Mouse (Mus musculus) Patski (cell line): ENCODE results near the gene Dusp27. TPM values are rescaled to one million over a fixed set of nuclear protein-coding genes. Genes with fewer than 3 reads are reported as not detected.

Source experiments
- ATAC-seq: fragments of 100-300 bp; one replicate; pipeline ENCODE4 v1.8.0; 2021
- CTCF ChIA-PET: fragments of 350-600 bp; sonication (Branson Sonifier 250); formaldehyde crosslinking; loops from one replicate; lab custom pipeline; 2022; ENCODE audit warnings: inconsistent platforms; lab: Charles Lee
- POLR2A ChIA-PET: fragments of 350-600 bp; sonication (Branson Sonifier 250); formaldehyde crosslinking; loops from one replicate; lab custom pipeline; 2022; ENCODE audit warnings: antibody characterized with exemption, inconsistent platforms; lab: Charles Lee
- DNase-seq: peaks from one replicate; pipeline ENCODE4 v3.0.0-alpha.2; 2011; ENCODE audit warnings: low read depth, low spot score
- H3K27me3 ChIP-seq: fragments of 371-371 bp; one replicate; pipeline ENCODE4 v1.5.1; 2021
- CTCF ChIP-seq: fragments of 100-300 bp; IDR thresholded peaks from one replicate; pipeline ENCODE4 v1.5.1; 2021
- in situ Hi-C: fragments of 300-500 bp; cut with MboI; formaldehyde crosslinking; loops from 3 replicates; pipeline ENCODE4 v1.11.1; 2018; ENCODE audit warnings: low pct_unique_long_range_greater_than_20kb, mixed read lengths
- polyA plus RNA-seq: library from polyadenylated mRNA; unstranded; gene quantifications from one replicate; pipeline ENCODE4 v1.2.3, GENCODE M21; 2021

Dusp27 gene
- polyA plus RNA-seq, 1 experiment from 2014 or later = not detected

GRCm38 (mm10) chr1:166067856-166068440 lies 59.8 kb downstream of the Dusp27 start:
- DNase-seq = no peak
- peaks cover 7% of the 10 kb centered on the region for H3K27me3 ChIP-seq
- POLR2A ChIA-PET = no interaction called here
- in situ Hi-C loops = no loop called here
- CTCF ChIA-PET = no interaction called here
- no peak for TF ChIP-seq CTCF
- no peak for ATAC-seq

GRCm38 (mm10) chr1:166063870-166064269 lies 63.9 kb downstream of the Dusp27 start:
- in situ Hi-C loops = no loop called here
- H3K27me3 ChIP-seq = peaks cover 6% of the 10 kb centered on the region
- DNase-seq (no peak), ATAC-seq (no peak)
- CTCF ChIA-PET = interaction anchor here (0.9 kb wide), 1 partner anchor 10 kb away, joined by 3 read pairs; no protein-coding TSS in a partner anchor
- no peak for TF ChIP-seq CTCF
- POLR2A ChIA-PET = no interaction called here

GRCm38 (mm10) chr1:166061532-166061931 lies 66.2 kb downstream of the Dusp27 start:
- CTCF ChIA-PET = interaction anchor here (1.6 to 2.0 kb wide), 2 partner anchors 8 to 9 kb away, joined by 3 to 4 read pairs; no protein-coding TSS in a partner anchor
- peaks cover 6% of the 10 kb centered on the region for H3K27me3 ChIP-seq
- POLR2A ChIA-PET = no interaction called here
- in situ Hi-C loops = no loop called here
- ATAC-seq = no peak
- DNase-seq = no peak
- TF ChIP-seq CTCF = no peak

- TF ChIP-seq CTCF = no peak
- in situ Hi-C loops = no loop called here
- no peak for ATAC-seq
- ChIA-PET CTCF (no interaction called here), POLR2A (no interaction called here)
- H3K27me3 ChIP-seq = peaks cover 9% of the 10 kb centered on the region
- DNase-seq = no peak
Observed at GRCm38 (mm10) chr1:166060406-166060805, 67.3 kb downstream of the Dusp27 start.

- ChIA-PET POLR2A (no interaction called here), CTCF (no interaction called here)
- DNase-seq (no peak), ATAC-seq (no peak)
- TF ChIP-seq CTCF = no peak
- in situ Hi-C loops = no loop called here
- H3K27me3 ChIP-seq = peaks cover 12% of the 10 kb centered on the region
Observed at GRCm38 (mm10) chr1:166056098-166056756, 71.5 kb downstream of the Dusp27 start.

- H3K27me3 ChIP-seq = peaks cover 19% of the 10 kb centered on the region
- no peak for TF ChIP-seq CTCF
- CTCF ChIA-PET = interaction anchor here (1.0 to 1.1 kb wide), 2 partner anchors 9 to 11 kb away, joined by 3 to 4 read pairs; no protein-coding TSS in a partner anchor
- in situ Hi-C loops = no loop called here
- ATAC-seq (no peak), DNase-seq (no peak)
- POLR2A ChIA-PET = no interaction called here
Observed at GRCm38 (mm10) chr1:166053285-166053955, 74.3 kb downstream of the Dusp27 start.

DNA sequence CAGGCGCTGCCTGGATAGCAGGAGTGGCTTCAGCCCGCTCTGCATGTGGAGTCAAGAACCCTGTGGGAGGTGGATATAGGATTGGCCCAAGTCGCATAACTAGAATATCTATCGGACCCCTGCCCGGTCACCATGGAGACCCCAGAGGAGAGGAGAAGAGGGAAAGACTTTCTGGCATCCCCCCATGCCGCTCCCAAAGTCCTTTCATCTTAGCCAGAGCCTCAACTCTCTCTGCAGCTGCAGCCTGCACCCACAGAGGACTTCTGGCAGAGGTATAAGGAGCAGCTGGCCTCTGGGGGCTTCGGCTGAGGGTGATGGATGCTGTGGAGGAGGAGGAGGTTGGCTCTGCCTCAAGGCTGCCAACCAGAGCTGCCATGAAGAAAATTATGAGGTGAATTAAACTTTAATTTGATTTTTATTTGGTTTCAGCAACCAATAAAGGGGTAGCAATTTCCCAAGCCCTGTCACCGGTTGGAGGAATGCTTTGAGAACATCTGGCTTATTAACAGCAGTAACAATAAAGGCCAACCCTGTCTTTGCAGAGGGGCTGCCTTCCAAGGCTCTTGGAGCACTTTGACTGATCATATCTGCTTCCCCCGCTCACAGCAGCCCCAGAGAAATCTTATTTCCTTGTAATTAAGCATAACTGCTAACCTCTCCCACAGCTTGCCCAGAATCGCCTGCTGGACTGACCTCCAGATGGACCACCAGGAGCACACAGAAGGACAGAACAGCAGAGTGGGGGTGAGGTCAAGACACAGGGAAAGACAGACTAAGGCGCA lies 78.5 kb downstream of the Dusp27 start:
- in situ Hi-C loops = no loop called here
- H3K27me3 ChIP-seq = peaks cover 15% of the 10 kb centered on the region
- no peak for TF ChIP-seq CTCF
- POLR2A ChIA-PET = no interaction called here
- DNase-seq (no peak), ATAC-seq (no peak)
- CTCF ChIA-PET = no interaction called here

DNA sequence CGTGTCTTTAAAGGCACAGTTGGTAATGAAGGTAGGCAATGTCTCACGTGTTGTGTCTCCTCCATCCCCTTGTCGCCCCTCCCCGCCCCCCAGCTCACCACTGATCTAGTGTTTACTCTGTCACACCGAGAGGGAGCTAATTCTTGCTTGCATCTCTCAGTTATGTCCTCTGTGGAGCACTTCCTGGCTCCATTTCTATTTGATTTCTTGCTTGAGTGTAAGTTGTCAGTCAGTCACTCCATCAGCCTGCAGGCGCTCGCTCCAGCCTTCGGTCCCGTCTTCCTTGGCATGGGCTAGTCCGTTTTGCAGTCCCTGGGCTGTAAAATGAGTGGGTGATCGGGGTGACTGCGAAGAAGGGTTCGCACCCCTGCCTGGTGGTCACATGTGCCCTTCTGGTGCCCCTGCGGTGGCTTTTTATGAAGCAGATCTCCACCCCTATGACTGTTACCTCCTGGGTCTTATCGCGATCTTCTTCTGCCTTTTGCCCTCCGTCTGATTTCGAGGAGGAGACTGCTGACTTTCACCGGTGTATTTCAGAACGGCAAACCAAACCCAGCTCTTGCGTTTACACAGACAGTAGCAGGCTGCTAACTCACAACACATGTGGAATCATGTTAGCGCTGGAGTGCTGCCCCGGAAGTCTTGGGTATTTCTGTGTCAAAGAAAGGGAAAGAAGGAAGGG lies 79.4 kb downstream of the Dusp27 start:
- DNase-seq = no peak
- peaks cover 14% of the 10 kb centered on the region for H3K27me3 ChIP-seq
- ChIA-PET CTCF (no interaction called here), POLR2A (no interaction called here)
- TF ChIP-seq CTCF = no peak
- in situ Hi-C loops = no loop called here
- ATAC-seq = no peak

Other genes with a start within 250 kb of the Dusp27 start
- gene Pou2f1, start 125.2 kb downstream of the Dusp27 start, polyA plus RNA-seq = 8.3 TPM
- gene Gpa33, start 2.3 kb upstream of the Dusp27 start, polyA plus RNA-seq = not detected
- gene Mael, start 110.8 kb upstream of the Dusp27 start, polyA plus RNA-seq = not detected
- gene Ildr2, start 126.2 kb upstream of the Dusp27 start, polyA plus RNA-seq = 4.2 TPM